Mouse (Mus musculus): ENCODE data around the gene Bub1b.
"Not testable (repeated sequence)": the region's sequence is repeated elsewhere in the genome, so short reads cannot be mapped to it uniquely, and the experiment has no call there.

The Bub1b gene

GRCm38 (mm10) chr2:118618013-118618412, 20.0 kb downstream of the Bub1b start:
- DNase-seq (ENCODE audit: low spot score): no peak

GRCm38 (mm10) chr2:118620101-118620500, 22.1 kb downstream of the Bub1b start:
- DNase-seq (ENCODE audit: low spot score): no peak

GRCm38 (mm10) chr2:118620608-118621007, 22.6 kb downstream of the Bub1b start:
- no peak for DNase-seq (ENCODE audit: low spot score)

- DNase-seq (ENCODE audit: low spot score): no peak
These were observed 31.3 kb downstream of the Bub1b start for GRCm38 (mm10) chr2:118629276-118629675.

GRCm38 (mm10) chr2:118633441-118633840, 35.4 kb downstream of the Bub1b start:
- DNase-seq (ENCODE audit: low spot score): peak; percentile 65

- no peak for DNase-seq (ENCODE audit: low spot score)
These were observed 39.2 kb downstream of the Bub1b start for GRCm38 (mm10) chr2:118637258-118637657.

- peak; percentile 89 for DNase-seq (ENCODE audit: low spot score)
These were observed 40.0 kb downstream of the Bub1b start for GRCm38 (mm10) chr2:118637888-118638526.

GRCm38 (mm10) chr2:118638686-118639085, 40.7 kb downstream of the Bub1b start:
- DNase-seq (ENCODE audit: low spot score): no peak

GRCm38 (mm10) chr2:118641147-118641546, 43.1 kb downstream of the Bub1b start:
- DNase-seq (ENCODE audit: low spot score): no peak

GRCm38 (mm10) chr2:118642431-118642830, 44.4 kb downstream of the Bub1b start:
- no peak for DNase-seq (ENCODE audit: low spot score)

- DNase-seq (ENCODE audit: low spot score): no peak
These were observed 44.9 kb downstream of the Bub1b start for GRCm38 (mm10) chr2:118642942-118643341.

GRCm38 (mm10) chr2:118646665-118647064, 48.7 kb downstream of the Bub1b start:
- DNase-seq (ENCODE audit: low spot score): no peak

GRCm38 (mm10) chr2:118650697-118651096, 52.7 kb downstream of the Bub1b start:
- not testable (repeated sequence) for DNase-seq (ENCODE audit: low spot score)

- DNase-seq (ENCODE audit: low spot score): no peak
These were observed 58.8 kb downstream of the Bub1b start for GRCm38 (mm10) chr2:118656688-118657281.

GRCm38 (mm10) chr2:118658457-118658856, 60.4 kb downstream of the Bub1b start:
- DNase-seq (ENCODE audit: low spot score): no peak

GRCm38 (mm10) chr2:118659077-118659476, 61.1 kb downstream of the Bub1b start:
- DNase-seq (ENCODE audit: low spot score): no peak

GRCm38 (mm10) chr2:118659493-118659892, 61.5 kb downstream of the Bub1b start:
- no peak for DNase-seq (ENCODE audit: low spot score)

- DNase-seq (ENCODE audit: low spot score): peak; percentile 66
These were observed 62.0 kb downstream of the Bub1b start for GRCm38 (mm10) chr2:118659998-118660452.

- no peak for DNase-seq (ENCODE audit: low spot score)
These were observed 63.9 kb downstream of the Bub1b start for GRCm38 (mm10) chr2:118661891-118662290.

GRCm38 (mm10) chr2:118662902-118663803, 65.1 kb downstream of the Bub1b start, which contains the start of gene Pak6:
Gene Pak6, plus strand, starts transcription at chr2:118663303.
- DNase-seq (ENCODE audit: low spot score): peak; percentile 42

- no peak for DNase-seq (ENCODE audit: low spot score)
These were observed 66.1 kb downstream of the Bub1b start for GRCm38 (mm10) chr2:118663804-118664766.
